Mouse (Mus musculus) hindbrain, embryonic 12.5 days (tissue): Measurements from ENCODE around the gene Olfr15. TPM values are rescaled to one million over a fixed set of nuclear protein-coding genes. Genes with fewer than 3 reads are reported as not detected.

ENCODE experiments used
- ATAC-seq: fragments of 200-750 bp; cut with Nextera tagmentation; 2 replicates; pipeline ENCODE4 v1.8.0; 2017; ENCODE audit warnings: moderate TSS enrichment; ENCODE audit not compliant: low FRiP score
- H3K27ac ChIP-seq: fragments of 300-500 bp; sonication (generic); 2 replicates; pipeline ENCODE4 v1.5.1; 2016; ENCODE audit warnings: mild to moderate bottlenecking
- H3K27me3 ChIP-seq: fragments of 300-500 bp; sonication (generic); 2 replicates; pipeline ENCODE4 v1.6.1; 2016; ENCODE audit warnings: mild to moderate bottlenecking
- H3K36me3 ChIP-seq: fragments of 300-500 bp; sonication (generic); 2 replicates; pipeline ENCODE4 v1.6.1; 2016; ENCODE audit warnings: mild to moderate bottlenecking
- H3K4me1 ChIP-seq: fragments of 300-500 bp; sonication (generic); 2 replicates; pipeline ENCODE4 v1.6.1; 2016
- H3K4me2 ChIP-seq: fragments of 300-500 bp; sonication (generic); replicated peaks from 2 replicates; pipeline ENCODE4 v1.6.1; 2016; ENCODE audit warnings: mild to moderate bottlenecking
- H3K4me3 ChIP-seq: fragments of 300-500 bp; sonication (generic); 2 replicates; pipeline ENCODE4 v1.5.1; 2016; ENCODE audit warnings: mild to moderate bottlenecking
- H3K9ac ChIP-seq: fragments of 300-500 bp; sonication (generic); 2 replicates; pipeline ENCODE4 v1.6.1; 2016; ENCODE audit warnings: mild to moderate bottlenecking, moderate library complexity
- H3K9me3 ChIP-seq: fragments of 300-500 bp; sonication (generic); replicated peaks from 2 replicates; pipeline ENCODE4 v1.6.1; 2016; ENCODE audit warnings: mild to moderate bottlenecking
- WGBS: fragments of 180-500 bp; shearing (Covaris S2); methylation state at CpG from one replicate; pipeline ENCODE4 v1.1.7; 2016; 5-methylcytosine and 5-hydroxymethylcytosine counted together
- polyA plus RNA-seq: library from polyadenylated mRNA; unstranded; fragments of >200 nt; fragmentation: Nextera tagmentation; extraction: Ambion mirVana; gene quantifications from 2 replicates; pipeline ENCODE4 v1.2.1, GENCODE M21; 2016

Gene Olfr15
- polyA plus RNA-seq, 1 experiment from 2014 or later: not detected

DNA sequence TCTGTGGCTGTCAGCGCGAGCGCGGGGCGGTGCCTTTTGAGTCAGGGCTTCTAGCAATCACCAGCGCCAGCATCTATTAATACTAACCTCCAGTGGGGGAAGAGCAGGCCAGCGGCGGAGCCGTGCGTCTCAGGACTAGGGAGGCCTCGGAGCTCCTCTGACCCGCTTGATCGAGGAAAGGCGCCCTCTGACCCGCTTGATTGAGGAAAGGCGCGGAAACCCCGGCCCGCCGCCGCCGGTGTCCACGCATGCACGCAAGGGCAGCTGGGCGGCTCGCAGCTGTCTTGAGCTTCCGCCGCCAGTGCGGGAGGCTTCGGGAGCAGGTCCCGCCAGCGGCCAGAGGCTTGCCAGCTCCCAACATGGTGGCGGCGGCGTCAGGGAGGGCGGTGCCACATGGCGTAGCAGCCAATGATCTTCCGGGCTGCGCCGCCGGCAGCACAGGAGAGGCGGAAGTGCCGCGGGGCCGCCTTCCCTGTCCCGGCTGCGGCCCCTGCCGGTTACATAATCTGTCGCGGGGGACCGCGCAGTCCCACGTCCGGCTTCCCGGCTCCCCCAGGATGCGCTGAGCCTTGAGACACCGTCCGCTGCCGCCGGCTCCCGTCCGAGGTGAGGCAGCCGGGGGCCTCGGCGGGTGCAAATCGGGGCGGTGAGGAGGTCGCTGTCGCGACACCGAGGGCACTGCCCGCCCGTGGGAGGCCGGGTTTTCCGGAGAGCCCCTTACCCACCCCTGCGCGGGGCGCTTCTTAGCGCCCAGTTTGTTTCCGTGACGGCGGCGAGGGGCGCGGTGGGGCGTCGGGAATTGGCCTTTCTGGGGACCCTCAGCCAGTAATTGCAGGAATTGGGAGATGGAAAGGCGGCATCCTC is 53.8 kb downstream of the Olfr15 start, which contains the start of the genes Zfp597 and Gm20695:
Gene Zfp597, minus strand, starts transcription at position 361 of the 864 bp plus-strand sequence.
Gene Gm20695, plus strand, starts transcription at position 448 of the 864 bp plus-strand sequence.
- peak within 1 kb of the TSS; percentile 93 for H3K27ac ChIP-seq
- H3K36me3 ChIP-seq: peaks cover 6% of the 10 kb centered on the region
- H3K4me1 ChIP-seq: peaks cover 15% of the 10 kb centered on the region
- no peaks in the 10 kb centered on the region for H3K27me3 ChIP-seq
- peak within 1 kb of the TSS; percentile 66 for H3K4me2 ChIP-seq
- peak within 1 kb of the TSS; percentile 90 for H3K9ac ChIP-seq
- no peaks in the 10 kb centered on the region for H3K9me3 ChIP-seq
- peak within 1 kb of the TSS; percentile 95 for H3K4me3 ChIP-seq
- WGBS: under 1% methylated on average over 81 of the region's 88 CpGs
- peak; percentile 99 for ATAC-seq

DNA sequence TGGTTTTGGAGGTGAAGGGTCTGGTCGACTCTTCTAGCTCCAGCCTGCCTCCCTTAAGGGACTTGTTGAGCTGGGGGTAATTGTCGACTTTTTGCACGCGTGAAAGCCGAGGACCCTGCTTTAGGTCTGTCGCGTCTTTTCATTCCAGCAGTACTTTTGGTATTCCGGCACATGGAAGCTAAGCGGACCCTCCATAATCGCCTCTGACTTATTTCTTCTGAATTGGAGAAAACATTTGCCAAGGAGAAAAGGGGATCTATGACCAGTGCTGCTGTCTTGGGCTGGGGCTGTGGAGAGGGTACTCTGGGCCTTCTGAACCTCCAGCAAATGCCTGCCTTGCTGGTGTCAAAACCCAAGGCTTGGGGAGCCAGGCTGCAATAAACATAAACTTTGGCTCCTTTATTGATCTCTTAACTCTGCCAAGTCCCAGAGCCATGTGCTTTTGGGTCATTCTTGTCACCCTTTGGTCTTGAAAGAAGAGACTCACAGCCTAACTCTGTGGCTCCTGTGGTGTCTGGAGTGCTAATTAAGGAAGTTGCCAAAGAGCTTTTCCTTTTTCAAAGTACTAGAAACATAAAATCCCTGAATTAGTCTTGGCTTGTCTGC is 54.5 kb downstream of the Olfr15 start:
- H3K9ac ChIP-seq: peak overlapping the region; percentile 90
- WGBS: 4% methylated on average over 10 of the region's 10 CpGs
- H3K9me3 ChIP-seq: no peaks in the 10 kb centered on the region
- H3K27me3 ChIP-seq: no peaks in the 10 kb centered on the region
- H3K4me2 ChIP-seq: peak overlapping the region; percentile 66
- H3K4me3 ChIP-seq: peak overlapping the region; percentile 95
- H3K4me1 ChIP-seq: peaks cover 15% of the 10 kb centered on the region
- H3K36me3 ChIP-seq: peaks cover 4% of the 10 kb centered on the region; the same call in 1 of the 2 replicates
- H3K27ac ChIP-seq: peak overlapping the region; percentile 93
- ATAC-seq: peak; percentile 41

DNA sequence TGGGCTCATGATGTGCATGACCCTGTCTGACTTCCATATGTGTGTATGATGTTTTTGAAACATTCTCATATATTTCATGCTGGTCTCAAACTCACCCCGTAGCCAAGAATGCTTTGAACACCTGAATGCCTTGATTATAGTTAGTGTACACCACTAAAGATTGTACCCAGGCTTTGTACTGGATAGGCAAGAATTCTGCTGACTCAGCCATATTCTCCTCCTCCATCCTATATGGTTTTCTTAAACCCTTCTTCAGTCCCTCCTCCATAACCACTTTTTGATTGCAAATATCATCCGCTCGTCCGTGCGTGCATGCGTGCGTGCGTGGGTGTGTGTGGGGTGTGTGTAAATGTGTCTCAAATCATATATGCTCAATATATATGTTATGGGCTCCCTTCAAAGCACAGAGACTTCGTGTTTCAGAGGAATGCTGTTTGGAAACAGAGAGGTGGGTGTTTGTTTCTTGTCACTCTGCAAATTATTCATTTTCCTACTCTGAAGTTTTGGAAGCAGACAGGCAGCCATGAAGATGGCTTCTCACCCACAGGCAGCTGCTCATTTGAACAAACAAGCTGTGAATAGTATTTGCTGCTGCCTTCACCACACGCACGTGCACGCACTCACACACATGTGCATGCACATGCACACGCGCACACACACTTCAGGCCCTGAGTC is 61.1 kb downstream of the Olfr15 start:
- H3K4me3 ChIP-seq: no peak overlapping the region

DNA sequence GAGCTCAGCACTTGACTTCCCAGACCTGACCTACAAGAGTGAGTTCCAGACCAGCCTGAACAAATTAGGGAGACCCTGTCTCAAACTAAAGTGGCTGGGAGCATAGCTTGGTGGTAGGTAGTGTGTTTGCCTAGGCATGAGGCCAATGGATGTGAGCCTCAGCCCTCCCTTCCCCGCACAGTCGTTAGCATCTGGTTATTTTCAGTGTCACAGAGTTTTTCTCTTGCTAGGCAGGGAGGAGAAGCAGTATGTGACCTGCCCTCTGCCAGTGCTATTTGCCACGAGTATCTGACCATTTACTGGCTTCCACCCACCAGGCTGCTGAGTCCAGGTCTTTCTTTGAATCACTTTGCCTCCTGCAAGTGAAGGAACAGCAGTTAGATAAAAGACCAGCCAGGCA is 63.1 kb downstream of the Olfr15 start:
- H3K9me3 ChIP-seq: no peaks in the 10 kb centered on the region
- no peak overlapping the region for H3K4me2 ChIP-seq
- H3K27ac ChIP-seq: no peak overlapping the region
- no peaks in the 10 kb centered on the region for H3K27me3 ChIP-seq
- peaks cover 22% of the 10 kb centered on the region for H3K36me3 ChIP-seq
- no peaks in the 10 kb centered on the region for H3K4me1 ChIP-seq
- no peak overlapping the region for H3K9ac ChIP-seq
- no peak overlapping the region for H3K4me3 ChIP-seq
- 78% methylated on average over 3 of the region's 3 CpGs for WGBS
- no peak for ATAC-seq

More for the DNA sequence above, 61.1 kb downstream of the Olfr15 start:
- Histone ChIP-seq H3K4me2 (no peak overlapping the region), H3K9me3 (no peaks in the 10 kb centered on the region), H3K27me3 (no peaks in the 10 kb centered on the region), H3K36me3 (peaks cover 6% of the 10 kb centered on the region), H3K9ac (no peak overlapping the region), H3K27ac (no peak overlapping the region), H3K4me1 (no peaks in the 10 kb centered on the region)
- 96% methylated on average over 14 of the region's 14 CpGs for WGBS
- no peak for ATAC-seq

Other genes starting within 250 kb of the Olfr15 start
- not detected in 2 replicates for gene Olfr161, start 239.8 kb upstream of the Olfr15 start, polyA plus RNA-seq
- gene Mefv, start 112.8 kb upstream of the Olfr15 start, polyA plus RNA-seq: not detected in 2 replicates
- 54.4 and 56.7 TPM in 2 replicates for gene Zfp263, start 86.8 kb upstream of the Olfr15 start, polyA plus RNA-seq
- 2.0 and 2.1 TPM in 2 replicates for gene Zfp174, start 16.4 kb downstream of the Olfr15 start, polyA plus RNA-seq
- gene Naa60, start 41.5 kb downstream of the Olfr15 start, polyA plus RNA-seq: 64.2 and 65.7 TPM in 2 replicates
- gene Zfp597, start 53.7 kb downstream of the Olfr15 start, polyA plus RNA-seq: 12.1 and 13.4 TPM in 2 replicates
- 3.0 and 3.2 TPM in 2 replicates for gene Gm20695, start 53.8 kb downstream of the Olfr15 start, polyA plus RNA-seq
- gene 1700037C18Rik, start 77.8 kb downstream of the Olfr15 start, polyA plus RNA-seq: 7.2 and 8.0 TPM in 2 replicates
- gene Cluap1, start 77.9 kb downstream of the Olfr15 start, polyA plus RNA-seq: 30.3 and 31.2 TPM in 2 replicates
- 0.96 and 1.2 TPM in 2 replicates for gene Nlrc3, start 145.8 kb downstream of the Olfr15 start, polyA plus RNA-seq
- gene Slx4, start 172.9 kb downstream of the Olfr15 start, polyA plus RNA-seq: 34.6 and 36.8 TPM in 2 replicates
- gene Dnase1, start 206.1 kb downstream of the Olfr15 start, polyA plus RNA-seq: 6.3 and 7.8 TPM in 2 replicates
- 60.6 and 61.3 TPM in 2 replicates for gene Trap1, start 246.9 kb downstream of the Olfr15 start, polyA plus RNA-seq